Mouse (Mus musculus) forebrain, embryonic 10.5 days (tissue): ENCODE measurements around the gene Gm17490. TPM values are rescaled to one million over a fixed set of nuclear protein-coding genes. Genes with fewer than 3 reads are reported as not detected.

Experiments
- DNase-seq: peaks from one replicate; pipeline ENCODE4 v3.0.0-alpha.2; 2017; ENCODE audit warnings: low spot score; ENCODE audit errors: extremely low spot score
- H3K27ac ChIP-seq: fragments of 300-500 bp; sonication (generic); 2 replicates; pipeline ENCODE4 v1.5.1; 2016; ENCODE audit warnings: mild to moderate bottlenecking
- H3K27me3 ChIP-seq: fragments of 300-500 bp; sonication (generic); 2 replicates; pipeline ENCODE4 v1.6.1; 2016; ENCODE audit warnings: mild to moderate bottlenecking; ENCODE audit not compliant: poor library complexity, severe bottlenecking
- H3K36me3 ChIP-seq: fragments of 300-500 bp; sonication (generic); replicated peaks from 2 replicates; pipeline ENCODE4 v1.6.1; 2016; ENCODE audit warnings: mild to moderate bottlenecking, moderate library complexity
- H3K4me1 ChIP-seq: fragments of 300-500 bp; sonication (generic); 2 replicates; pipeline ENCODE4 v1.6.1; 2016
- H3K4me3 ChIP-seq: fragments of 300-500 bp; sonication (generic); 2 replicates; pipeline ENCODE4 v1.5.1; 2016; ENCODE audit warnings: mild to moderate bottlenecking, moderate library complexity
- H3K9me3 ChIP-seq: fragments of 300-500 bp; sonication (generic); 2 replicates; pipeline ENCODE4 v1.6.1; 2016; ENCODE audit warnings: mild to moderate bottlenecking, moderate library complexity
- WGBS: fragments of 180-500 bp; shearing (Covaris S2); methylation state at CpG from one replicate; pipeline ENCODE4 v1.1.7; 2016; 5-methylcytosine and 5-hydroxymethylcytosine counted together
- polyA plus RNA-seq: library from polyadenylated mRNA; unstranded; fragments of >200 nt; fragmentation: Nextera tagmentation; extraction: Ambion mirVana; gene quantifications from 2 replicates; pipeline ENCODE4 v1.2.1, GENCODE M21; 2016

The Gm17490 gene
- polyA plus RNA-seq, 1 experiment from 2014 or later, result not detected

- no peak overlapping the region for H3K27ac ChIP-seq
- H3K27me3 ChIP-seq, result no peaks in the 10 kb centered on the region
- H3K36me3 ChIP-seq, result no peaks in the 10 kb centered on the region
- H3K9me3 ChIP-seq, result no peaks in the 10 kb centered on the region
- H3K4me1 ChIP-seq, result no peaks in the 10 kb centered on the region
- no peak for DNase-seq
- no peak overlapping the region for H3K4me3 ChIP-seq
- WGBS, result 69% methylated on average over 6 of the region's 6 CpGs
Measured at GRCm38 (mm10) chr2:11653330-11653729, 27.3 kb upstream of the Gm17490 start.

GRCm38 (mm10) chr2:11652780-11653179 is 26.7 kb upstream of the Gm17490 start:
- no peaks in the 10 kb centered on the region for H3K36me3 ChIP-seq
- WGBS, result 80% methylated on average over 2 of the region's 2 CpGs
- H3K4me1 ChIP-seq, result no peaks in the 10 kb centered on the region
- no peak for DNase-seq
- no peak overlapping the region for H3K27ac ChIP-seq
- H3K4me3 ChIP-seq, result no peak overlapping the region
- no peaks in the 10 kb centered on the region for H3K9me3 ChIP-seq
- H3K27me3 ChIP-seq, result no peaks in the 10 kb centered on the region

GRCm38 (mm10) chr2:11652196-11652595 is 26.1 kb upstream of the Gm17490 start:
- Histone ChIP-seq H3K27ac (no peak overlapping the region), H3K27me3 (no peaks in the 10 kb centered on the region), H3K4me3 (no peak overlapping the region), H3K4me1 (no peaks in the 10 kb centered on the region), H3K36me3 (no peaks in the 10 kb centered on the region), H3K9me3 (no peaks in the 10 kb centered on the region)
- 81% methylated on average over 3 of the region's 3 CpGs for WGBS
- DNase-seq, result no peak

GRCm38 (mm10) chr2:11651476-11651875 is 25.4 kb upstream of the Gm17490 start:
- WGBS, result 74% methylated on average over 3 of the region's 3 CpGs
- Histone ChIP-seq H3K9me3 (no peaks in the 10 kb centered on the region), H3K4me3 (no peak overlapping the region), H3K4me1 (no peaks in the 10 kb centered on the region), H3K27me3 (no peaks in the 10 kb centered on the region), H3K27ac (no peak overlapping the region), H3K36me3 (no peaks in the 10 kb centered on the region)
- DNase-seq, result no peak

- H3K9me3 ChIP-seq, result no peaks in the 10 kb centered on the region
- no peaks in the 10 kb centered on the region for H3K4me1 ChIP-seq
- no peak overlapping the region for H3K27ac ChIP-seq
- H3K4me3 ChIP-seq, result no peak overlapping the region
- DNase-seq, result no peak
- WGBS, result 93% methylated on average over 2 of the region's 2 CpGs
- no peaks in the 10 kb centered on the region for H3K27me3 ChIP-seq
- H3K36me3 ChIP-seq, result no peaks in the 10 kb centered on the region
Measured at GRCm38 (mm10) chr2:11645297-11645696, 19.2 kb upstream of the Gm17490 start.

GRCm38 (mm10) chr2:11644057-11644456 is 18.0 kb upstream of the Gm17490 start:
- Histone ChIP-seq H3K4me3 (no peak overlapping the region), H3K27ac (no peak overlapping the region), H3K36me3 (no peaks in the 10 kb centered on the region), H3K4me1 (no peaks in the 10 kb centered on the region), H3K27me3 (no peaks in the 10 kb centered on the region), H3K9me3 (no peaks in the 10 kb centered on the region)
- no peak for DNase-seq
- 76% methylated on average over 1 of the region's 1 CpGs for WGBS

DNA sequence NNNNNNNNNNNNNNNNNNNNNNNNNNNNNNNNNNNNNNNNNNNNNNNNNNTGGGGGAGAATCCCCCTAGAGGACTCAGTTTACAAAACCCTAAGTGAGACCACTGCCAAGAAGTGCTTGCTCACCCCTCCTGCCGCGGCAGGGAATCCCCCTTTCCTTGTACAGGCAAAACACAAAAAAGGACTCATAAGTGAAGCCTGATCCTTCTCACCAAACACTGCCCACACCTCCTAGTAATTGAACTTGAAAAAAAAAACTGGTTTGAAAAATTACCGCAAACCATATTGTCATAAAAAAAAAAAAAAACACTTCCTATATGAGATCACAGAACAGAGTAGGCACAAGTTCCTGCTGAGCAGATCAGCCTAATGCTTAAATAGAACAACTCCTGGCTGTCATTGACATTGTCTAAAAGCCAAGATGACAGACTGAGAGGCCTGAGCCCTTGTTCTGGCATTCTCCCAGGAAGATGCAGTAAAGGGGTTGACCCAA is 16.4 kb upstream of the Gm17490 start, which contains the start of gene Il2ra:
Gene Il2ra (plus strand): TSS at position 357 of the 491 bp plus-strand sequence.
- H3K4me3 ChIP-seq, result no peak within 1 kb of the TSS
- no peak within 1 kb of the TSS for H3K27ac ChIP-seq
- H3K27me3 ChIP-seq, result no peaks in the 10 kb centered on the region
- no peaks in the 10 kb centered on the region for H3K36me3 ChIP-seq
- WGBS, result 94% methylated on average over 3 of the region's 3 CpGs
- H3K4me1 ChIP-seq, result no peaks in the 10 kb centered on the region
- no peak for DNase-seq
- no peaks in the 10 kb centered on the region for H3K9me3 ChIP-seq

GRCm38 (mm10) chr2:11637115-11637514 is 11.1 kb upstream of the Gm17490 start:
- no peaks in the 10 kb centered on the region for H3K27me3 ChIP-seq
- no peaks in the 10 kb centered on the region for H3K36me3 ChIP-seq
- H3K4me1 ChIP-seq, result no peaks in the 10 kb centered on the region
- no peak for DNase-seq
- no peaks in the 10 kb centered on the region for H3K9me3 ChIP-seq
- H3K27ac ChIP-seq, result no peak overlapping the region
- WGBS, result 59% methylated on average over 1 of the region's 1 CpGs
- H3K4me3 ChIP-seq, result no peak overlapping the region

DNA sequence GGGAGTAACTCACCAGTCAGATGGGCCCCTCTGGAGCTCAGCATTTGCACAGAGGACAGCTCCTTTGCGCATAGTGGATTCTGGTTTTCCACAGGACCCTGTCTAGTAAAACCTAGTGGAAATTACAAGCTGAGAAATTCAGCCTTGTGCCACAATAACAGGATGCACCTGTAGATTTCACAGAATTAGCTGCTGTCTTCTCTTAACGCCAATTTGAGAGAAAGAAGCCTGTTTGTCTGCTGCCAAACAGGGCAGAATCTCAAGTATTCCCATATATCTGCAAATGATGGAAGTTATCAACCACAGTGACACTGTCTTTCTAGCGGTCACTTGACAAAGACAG is 10.0 kb upstream of the Gm17490 start:
- Histone ChIP-seq H3K4me1 (no peaks in the 10 kb centered on the region), H3K4me3 (no peak overlapping the region), H3K27ac (no peak overlapping the region), H3K9me3 (no peaks in the 10 kb centered on the region), H3K36me3 (no peaks in the 10 kb centered on the region), H3K27me3 (no peaks in the 10 kb centered on the region)
- no peak for DNase-seq
- WGBS, result 81% methylated on average over 3 of the region's 3 CpGs

GRCm38 (mm10) chr2:11635471-11636137 is 9.5 kb upstream of the Gm17490 start:
- Histone ChIP-seq H3K27ac (no peak overlapping the region), H3K9me3 (no peaks in the 10 kb centered on the region), H3K27me3 (no peaks in the 10 kb centered on the region), H3K36me3 (no peaks in the 10 kb centered on the region), H3K4me3 (no peak overlapping the region), H3K4me1 (no peaks in the 10 kb centered on the region)
- WGBS, result 97% methylated on average over 5 of the region's 5 CpGs
- no peak for DNase-seq

DNA sequence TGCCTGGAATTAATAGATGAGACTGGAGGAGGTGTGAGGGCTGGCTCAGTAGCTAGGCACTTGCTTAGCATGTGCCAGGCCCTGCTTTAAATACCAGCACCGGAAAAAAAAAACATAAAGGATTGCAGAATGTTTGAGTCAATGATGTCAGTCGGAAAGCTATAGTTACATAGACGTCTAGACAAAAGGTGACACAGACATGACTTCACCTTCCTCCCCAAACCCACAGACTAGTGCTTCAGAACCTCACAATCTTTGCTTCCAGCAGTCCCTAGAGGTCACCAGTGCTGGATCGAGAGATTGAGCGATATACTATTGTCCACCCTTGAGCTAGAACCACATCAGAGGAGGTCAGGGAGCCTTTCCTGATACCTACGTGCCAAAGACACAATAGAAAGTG is 9.0 kb upstream of the Gm17490 start:
- H3K36me3 ChIP-seq, result no peaks in the 10 kb centered on the region
- H3K27me3 ChIP-seq, result no peaks in the 10 kb centered on the region
- H3K4me3 ChIP-seq, result no peak overlapping the region
- DNase-seq, result no peak
- no peaks in the 10 kb centered on the region for H3K4me1 ChIP-seq
- WGBS, result 87% methylated on average over 6 of the region's 6 CpGs
- H3K27ac ChIP-seq, result no peak overlapping the region
- no peaks in the 10 kb centered on the region for H3K9me3 ChIP-seq

- H3K36me3 ChIP-seq, result no peaks in the 10 kb centered on the region
- no peak overlapping the region for H3K4me3 ChIP-seq
- H3K4me1 ChIP-seq, result no peaks in the 10 kb centered on the region
- DNase-seq, result no peak
- no peaks in the 10 kb centered on the region for H3K9me3 ChIP-seq
- no peaks in the 10 kb centered on the region for H3K27me3 ChIP-seq
- no peak overlapping the region for H3K27ac ChIP-seq
- WGBS, result 94% methylated on average over 2 of the region's 2 CpGs
Measured at GRCm38 (mm10) chr2:11623726-11624125, 2.3 kb downstream of the Gm17490 start.

GRCm38 (mm10) chr2:11623173-11623572 is 2.9 kb downstream of the Gm17490 start:
- Histone ChIP-seq H3K4me1 (no peaks in the 10 kb centered on the region), H3K27ac (no peak overlapping the region), H3K9me3 (no peaks in the 10 kb centered on the region), H3K27me3 (no peaks in the 10 kb centered on the region), H3K4me3 (no peak overlapping the region), H3K36me3 (no peaks in the 10 kb centered on the region)
- no peak for DNase-seq
- whole genome bisulfite sequencing, result 93% methylated on average over 8 of the region's 8 CpGs

GRCm38 (mm10) chr2:11619598-11619997 is 6.5 kb downstream of the Gm17490 start:
- 82% methylated on average over 2 of the region's 2 CpGs for WGBS
- H3K4me3 ChIP-seq, result no peak overlapping the region
- no peaks in the 10 kb centered on the region for H3K27me3 ChIP-seq
- H3K4me1 ChIP-seq, result no peaks in the 10 kb centered on the region
- DNase-seq, result no peak
- H3K9me3 ChIP-seq, result no peaks in the 10 kb centered on the region; the same call in 1 of the 2 replicates
- no peaks in the 10 kb centered on the region for H3K36me3 ChIP-seq
- no peak overlapping the region for H3K27ac ChIP-seq
